Mouse (Mus musculus) embryonic facial prominence, embryonic 12.5 days (tissue): ENCODE measurements around the gene Ficd. TPM values are rescaled to one million over a fixed set of nuclear protein-coding genes. Genes with fewer than 3 reads are reported as not detected.
A peak's percentile ranks its signal among the peaks of the same experiment; 100 is the strongest.
"Not testable (repeated sequence)": the region's sequence is repeated elsewhere in the genome, so short reads cannot be mapped to it uniquely, and the experiment has no call there.

Experiments used
- ATAC-seq: fragments of 200-750 bp; cut with Nextera tagmentation; 2 replicates; pipeline ENCODE4 v1.8.0; 2017; ENCODE audit not compliant: insufficient number of reproducible peaks, insufficient read depth, low FRiP score, low TSS enrichment
- H3K27ac ChIP-seq: fragments of 300-500 bp; sonication (generic); 2 replicates; pipeline ENCODE4 v1.5.1; 2016; ENCODE audit warnings: mild to moderate bottlenecking
- H3K27me3 ChIP-seq: fragments of 300-500 bp; sonication (generic); 2 replicates; pipeline ENCODE4 v1.6.1; 2016; ENCODE audit warnings: mild to moderate bottlenecking, moderate library complexity
- H3K36me3 ChIP-seq: fragments of 300-500 bp; sonication (generic); 2 replicates; pipeline ENCODE4 v1.6.1; 2016; ENCODE audit warnings: mild to moderate bottlenecking
- H3K4me1 ChIP-seq: fragments of 300-500 bp; sonication (generic); 2 replicates; pipeline ENCODE4 v1.6.1; 2016
- H3K4me2 ChIP-seq: fragments of 300-500 bp; sonication (generic); replicated peaks from 2 replicates; pipeline ENCODE4 v1.6.1; 2016; ENCODE audit warnings: mild to moderate bottlenecking, moderate library complexity
- H3K4me3 ChIP-seq: fragments of 300-500 bp; sonication (generic); 2 replicates; pipeline ENCODE4 v1.5.1; 2016; ENCODE audit warnings: mild to moderate bottlenecking
- H3K9ac ChIP-seq: fragments of 300-500 bp; sonication (generic); 2 replicates; pipeline ENCODE4 v1.6.1; 2016; ENCODE audit warnings: mild to moderate bottlenecking, moderate library complexity
- H3K9me3 ChIP-seq: fragments of 300-500 bp; sonication (generic); 2 replicates; pipeline ENCODE4 v1.6.1; 2016; ENCODE audit warnings: mild to moderate bottlenecking, moderate library complexity
- WGBS: fragments of 180-500 bp; shearing (Covaris S2); methylation state at CpG from one replicate; pipeline ENCODE4 v1.1.7; 2016; 5-methylcytosine and 5-hydroxymethylcytosine counted together
- polyA plus RNA-seq: library from polyadenylated mRNA; unstranded; fragments of >200 nt; fragmentation: Nextera tagmentation; extraction: Ambion mirVana; gene quantifications from 2 replicates; pipeline ENCODE4 v1.2.1, GENCODE M21; 2016

Gene Ficd
- polyA plus RNA-seq, 1 experiment from 2014 or later: 5.1 TPM

DNA sequence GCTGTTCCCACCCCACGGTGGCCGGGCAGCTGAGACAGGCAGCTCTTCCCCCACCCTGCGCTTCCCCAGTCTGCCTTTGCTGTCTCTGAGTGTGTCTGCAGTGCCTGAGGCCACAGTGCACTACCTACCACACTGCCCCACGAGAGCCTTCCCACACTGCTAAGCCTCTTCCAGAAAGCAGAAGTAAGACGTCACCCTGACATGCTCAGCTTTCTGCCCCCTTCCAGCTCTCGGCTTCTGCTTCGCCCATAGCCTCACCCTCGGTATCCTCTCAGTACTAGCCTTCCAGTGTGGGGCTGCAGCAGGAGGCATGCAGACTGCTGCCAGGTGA lies 41.3 kb downstream of the Ficd start:
- no peak for ATAC-seq

DNA sequence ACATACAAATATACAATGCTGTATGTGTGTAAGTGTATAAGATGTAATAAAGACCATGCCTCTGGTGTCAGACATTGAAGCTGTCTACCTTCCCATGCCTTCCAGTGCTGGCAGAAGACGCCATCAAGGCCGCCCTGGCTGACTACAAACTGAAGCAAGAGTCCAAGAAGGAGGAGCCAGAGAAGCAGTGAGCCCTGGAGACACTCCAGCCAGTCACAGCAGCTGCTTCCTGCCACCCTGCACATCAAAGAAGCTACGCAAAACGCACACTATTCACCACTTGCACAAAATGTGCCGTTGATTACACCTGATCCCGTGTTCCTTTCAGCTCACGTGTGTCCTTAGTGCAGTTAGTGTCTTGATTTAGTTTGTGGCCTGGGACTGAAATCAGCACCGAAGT lies 42.1 kb downstream of the Ficd start:
- H3K4me2 ChIP-seq, H3K4me3 ChIP-seq, H3K27me3 ChIP-seq, H3K9me3 ChIP-seq, ATAC-seq, H3K9ac ChIP-seq, H3K27ac ChIP-seq: not testable (repeated sequence)
- Histone ChIP-seq H3K4me1 (peaks cover 14% of the 10 kb centered on the region), H3K36me3 (peaks cover 33% of the 10 kb centered on the region)
- 90% methylated on average over 8 of the region's 8 CpGs for WGBS

More for the DNA sequence above, 41.3 kb downstream of the Ficd start:
- H3K4me3 ChIP-seq: no peak overlapping the region
- no peaks in the 10 kb centered on the region for H3K27me3 ChIP-seq
- peaks cover 14% of the 10 kb centered on the region for H3K4me1 ChIP-seq
- H3K36me3 ChIP-seq: peaks cover 33% of the 10 kb centered on the region
- 89% methylated on average over 8 of the region's 8 CpGs for WGBS
- H3K9ac ChIP-seq: no peak overlapping the region
- H3K27ac ChIP-seq: no peak overlapping the region
- H3K9me3 ChIP-seq: no peaks in the 10 kb centered on the region
- no peak overlapping the region for H3K4me2 ChIP-seq

DNA sequence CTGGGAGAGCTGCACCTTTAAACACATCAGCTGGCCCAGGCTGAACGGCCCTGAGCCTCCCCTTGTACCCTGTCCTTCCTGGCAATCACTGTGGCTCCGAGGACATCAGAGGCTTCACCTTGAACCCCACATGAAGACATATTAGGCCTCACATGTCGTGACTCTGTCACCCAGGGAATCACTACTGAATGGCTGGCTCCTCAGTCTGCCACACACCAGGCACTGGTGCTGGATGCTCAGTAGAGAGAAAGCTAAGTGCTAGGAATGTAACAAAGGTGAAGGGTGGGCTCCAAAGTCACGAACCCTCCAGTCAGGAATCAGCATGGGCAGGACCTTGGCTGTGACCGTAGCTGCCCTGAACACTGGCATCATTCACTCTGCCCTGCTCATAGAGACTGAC lies 44.0 kb downstream of the Ficd start:
- Histone ChIP-seq H3K36me3 (peaks cover 30% of the 10 kb centered on the region), H3K9ac (no peak overlapping the region), H3K27ac (no peak overlapping the region), H3K4me2 (no peak overlapping the region), H3K9me3 (no peaks in the 10 kb centered on the region), H3K4me1 (peaks cover 18% of the 10 kb centered on the region), H3K4me3 (no peak overlapping the region), H3K27me3 (no peaks in the 10 kb centered on the region)
- 77% methylated on average over 5 of the region's 5 CpGs for WGBS
- no peak for ATAC-seq

DNA sequence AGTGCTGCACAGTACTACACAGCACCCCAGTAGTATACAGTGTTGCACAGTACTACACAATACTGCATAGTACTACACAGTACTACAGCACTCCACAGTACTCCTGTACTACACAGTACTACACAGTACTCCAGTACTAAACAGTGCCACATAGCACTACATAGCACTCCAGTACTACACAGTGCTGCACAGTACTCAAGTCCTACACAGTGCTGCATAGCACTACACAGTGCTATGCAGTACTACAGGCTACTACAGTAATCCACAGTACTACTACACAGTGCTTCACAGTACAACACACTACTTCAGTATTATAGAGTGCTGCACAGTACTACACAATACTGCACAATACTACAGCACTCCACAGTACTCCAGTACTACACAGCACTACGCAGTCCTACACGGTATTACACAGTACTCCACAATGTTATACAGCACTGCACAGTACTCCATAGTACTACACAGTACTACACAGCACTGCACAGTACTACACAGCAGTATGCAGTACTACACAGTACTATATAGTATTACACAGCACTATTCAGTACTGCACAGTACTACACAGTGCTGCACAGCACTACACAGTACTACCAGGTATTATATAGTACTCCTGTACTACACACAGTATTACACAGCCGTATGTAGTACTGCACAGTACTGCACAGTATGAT lies 44.6 kb downstream of the Ficd start:
- H3K9me3 ChIP-seq: no peaks in the 10 kb centered on the region
- H3K4me3 ChIP-seq: no peak overlapping the region
- no peak overlapping the region for H3K9ac ChIP-seq
- H3K27ac ChIP-seq: no peak overlapping the region
- no peak overlapping the region for H3K4me2 ChIP-seq
- H3K4me1 ChIP-seq: peaks cover 18% of the 10 kb centered on the region
- 96% methylated on average over 3 of the region's 3 CpGs for WGBS
- peak; percentile 39 for ATAC-seq
- H3K36me3 ChIP-seq: peaks cover 24% of the 10 kb centered on the region
- H3K27me3 ChIP-seq: no peaks in the 10 kb centered on the region

DNA sequence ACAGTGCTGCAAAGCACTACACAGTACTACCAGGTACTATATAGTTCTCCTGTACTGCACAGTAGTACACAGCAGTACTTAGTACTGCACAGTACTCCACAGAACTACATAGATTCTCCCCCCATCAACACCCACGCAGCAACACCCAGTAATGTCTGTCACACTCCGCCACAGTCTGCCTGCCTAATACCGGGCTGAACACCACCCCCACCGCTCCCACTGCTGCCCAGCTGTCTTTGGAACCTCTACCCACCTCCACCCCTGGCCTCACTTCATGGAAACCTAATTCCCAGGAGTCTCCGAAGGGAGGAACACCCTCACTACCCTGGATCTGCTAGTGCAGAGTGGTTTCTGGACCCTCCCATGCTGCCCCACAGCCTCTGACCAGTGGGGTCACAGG lies 45.2 kb downstream of the Ficd start:
- WGBS: 91% methylated on average over 5 of the region's 5 CpGs
- Histone ChIP-seq H3K4me1 (peaks cover 18% of the 10 kb centered on the region), H3K9ac (no peak overlapping the region), H3K4me3 (no peak overlapping the region), H3K36me3 (peaks cover 19% of the 10 kb centered on the region), H3K9me3 (no peaks in the 10 kb centered on the region), H3K27ac (no peak overlapping the region), H3K4me2 (no peak overlapping the region), H3K27me3 (no peaks in the 10 kb centered on the region)
- no peak for ATAC-seq

DNA sequence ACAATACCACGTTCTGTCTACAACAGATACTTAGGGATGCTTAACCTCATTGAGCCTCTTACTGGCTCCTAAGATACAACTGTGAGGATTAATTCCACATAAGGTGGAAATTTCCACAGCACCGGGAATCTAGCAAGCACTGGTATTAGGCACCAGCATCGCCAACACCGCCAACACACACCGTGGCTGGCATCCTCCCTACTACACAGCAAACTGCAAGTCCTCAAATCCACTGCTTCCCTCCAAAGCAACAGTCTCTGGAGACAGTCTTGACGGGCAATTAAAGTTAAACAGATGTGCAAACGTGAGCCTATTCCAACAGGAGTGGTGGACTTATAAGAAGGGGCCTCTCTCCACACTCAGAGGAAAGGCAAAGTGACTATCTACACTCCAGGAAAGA lies 45.7 kb downstream of the Ficd start:
- Histone ChIP-seq H3K27me3 (no peaks in the 10 kb centered on the region), H3K36me3 (peaks cover 14% of the 10 kb centered on the region), H3K4me3 (no peak overlapping the region), H3K4me2 (no peak overlapping the region), H3K4me1 (peaks cover 18% of the 10 kb centered on the region), H3K9ac (no peak overlapping the region), H3K27ac (peak overlapping the region; percentile 70), H3K9me3 (no peaks in the 10 kb centered on the region)
- ATAC-seq: no peak
- WGBS: 62% methylated on average over 7 of the region's 7 CpGs

DNA sequence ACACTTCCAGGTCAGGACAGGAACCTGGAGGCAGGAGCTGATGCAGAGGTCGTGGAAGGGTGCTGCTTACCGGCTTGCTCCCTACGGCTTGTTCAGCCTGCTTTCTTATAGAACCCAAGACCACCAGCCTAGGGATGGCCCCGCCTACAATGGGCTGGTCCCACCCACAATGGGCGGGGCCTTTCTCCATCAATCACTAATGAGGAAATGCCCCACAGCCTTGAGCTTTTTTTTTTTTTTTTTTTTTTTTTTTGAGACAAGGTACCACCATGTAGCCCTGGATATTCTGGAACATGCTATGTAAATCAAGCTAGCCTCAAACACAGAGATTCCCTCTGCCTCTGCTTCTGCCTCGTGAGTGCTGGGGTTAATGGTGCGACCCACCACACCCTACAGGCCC lies 46.3 kb downstream of the Ficd start:
- H3K9ac ChIP-seq: no peak overlapping the region
- peaks cover 18% of the 10 kb centered on the region for H3K4me1 ChIP-seq
- ATAC-seq: no peak
- no peaks in the 10 kb centered on the region for H3K27me3 ChIP-seq
- H3K4me2 ChIP-seq: no peak overlapping the region
- no peak overlapping the region for H3K4me3 ChIP-seq
- no peaks in the 10 kb centered on the region for H3K9me3 ChIP-seq
- 87% methylated on average over 7 of the region's 7 CpGs for WGBS
- peak overlapping the region; percentile 70; the same call in 1 of the 2 replicates for H3K27ac ChIP-seq
- H3K36me3 ChIP-seq: peaks cover 8% of the 10 kb centered on the region

DNA sequence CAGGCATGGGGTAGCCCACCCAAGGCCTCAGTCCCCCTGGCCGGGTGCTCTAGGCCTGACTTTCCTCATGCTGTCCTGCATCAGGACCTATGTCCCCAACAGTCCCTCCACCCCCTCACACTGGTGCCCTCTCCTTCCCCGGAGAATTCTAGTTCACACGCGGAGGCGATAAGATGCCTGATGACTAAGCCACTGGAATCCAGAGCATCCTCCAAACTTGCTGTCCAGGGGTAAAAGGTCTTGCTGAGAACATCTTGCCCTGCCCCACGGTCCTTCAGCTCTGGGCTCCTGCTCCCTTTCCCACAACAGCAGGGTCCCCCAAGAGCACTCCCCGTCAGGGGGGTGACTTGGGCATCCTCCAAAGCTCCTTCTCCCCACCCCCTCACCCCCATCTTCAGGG lies 47.0 kb downstream of the Ficd start:
- no peak overlapping the region for H3K4me3 ChIP-seq
- peak overlapping the region; percentile 91 for H3K27ac ChIP-seq
- H3K4me2 ChIP-seq: no peak overlapping the region
- H3K36me3 ChIP-seq: peaks cover 2% of the 10 kb centered on the region; the same call in 1 of the 2 replicates
- H3K9ac ChIP-seq: no peak overlapping the region
- no peak for ATAC-seq
- no peaks in the 10 kb centered on the region for H3K9me3 ChIP-seq
- 92% methylated on average over 7 of the region's 7 CpGs for WGBS
- peaks cover 18% of the 10 kb centered on the region for H3K4me1 ChIP-seq
- H3K27me3 ChIP-seq: no peaks in the 10 kb centered on the region

DNA sequence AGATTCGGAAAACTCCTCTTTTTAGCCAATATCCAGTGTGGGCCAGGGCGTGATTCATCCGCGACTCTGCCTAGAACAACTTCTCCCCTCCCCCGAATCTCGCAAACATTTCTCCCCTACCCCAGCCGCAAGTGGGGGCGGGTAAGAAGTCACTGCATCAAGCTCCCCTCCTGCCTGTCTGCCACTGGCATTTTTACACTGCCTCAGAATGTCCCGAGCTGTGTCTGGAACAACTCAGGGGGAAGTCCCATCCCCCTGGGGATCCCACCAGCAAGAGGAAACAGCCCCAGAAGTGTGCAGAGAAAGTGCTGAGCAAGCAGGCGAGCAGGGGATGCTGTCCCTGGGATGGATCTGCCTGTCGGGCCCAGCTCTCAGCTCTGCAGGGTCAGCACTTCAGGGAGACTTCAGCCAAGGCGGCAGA lies 48.0 kb downstream of the Ficd start:
- Histone ChIP-seq H3K4me2 (peak overlapping the region; percentile 33), H3K9me3 (no peaks in the 10 kb centered on the region), H3K4me3 (0 out of 2 replicates have a peak overlapping the region, but pooled peaks have one; percentile 3), H3K27ac (peak overlapping the region; percentile 91), H3K4me1 (peaks cover 24% of the 10 kb centered on the region), H3K36me3 (no peaks in the 10 kb centered on the region), H3K9ac (no peak overlapping the region; the same call in 1 of the 2 replicates), H3K27me3 (no peaks in the 10 kb centered on the region)
- peak; percentile 16 for ATAC-seq
- 5% methylated on average over 12 of the region's 12 CpGs for WGBS

DNA sequence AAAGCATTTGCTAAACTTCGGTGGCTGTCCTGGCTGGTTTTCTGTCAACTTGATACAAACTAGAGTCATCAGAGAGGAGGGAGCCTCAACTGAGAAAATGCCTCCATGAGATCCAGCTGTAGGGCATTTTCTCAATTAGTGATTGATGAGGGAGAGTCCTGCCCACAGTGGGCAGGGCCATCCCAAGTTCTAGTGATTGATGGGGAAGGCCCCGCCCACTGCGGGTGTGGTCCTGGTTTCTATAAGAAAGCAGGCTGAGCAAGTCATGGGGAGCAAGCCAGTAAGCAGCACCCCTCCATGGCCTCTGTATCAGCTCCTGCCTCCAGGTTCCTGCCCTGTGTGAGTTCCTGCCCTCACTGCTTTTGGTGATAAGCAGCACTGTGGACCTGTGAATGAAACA lies 48.5 kb downstream of the Ficd start:
- not testable (repeated sequence) for ATAC-seq, H3K9me3 ChIP-seq, H3K36me3 ChIP-seq, H3K9ac ChIP-seq, H3K27me3 ChIP-seq, H3K4me3 ChIP-seq
- peak overlapping the region; percentile 91 for H3K27ac ChIP-seq
- WGBS: 35% methylated on average over 3 of the region's 3 CpGs
- peak overlapping the region; percentile 33 for H3K4me2 ChIP-seq
- H3K4me1 ChIP-seq: peaks cover 29% of the 10 kb centered on the region

DNA sequence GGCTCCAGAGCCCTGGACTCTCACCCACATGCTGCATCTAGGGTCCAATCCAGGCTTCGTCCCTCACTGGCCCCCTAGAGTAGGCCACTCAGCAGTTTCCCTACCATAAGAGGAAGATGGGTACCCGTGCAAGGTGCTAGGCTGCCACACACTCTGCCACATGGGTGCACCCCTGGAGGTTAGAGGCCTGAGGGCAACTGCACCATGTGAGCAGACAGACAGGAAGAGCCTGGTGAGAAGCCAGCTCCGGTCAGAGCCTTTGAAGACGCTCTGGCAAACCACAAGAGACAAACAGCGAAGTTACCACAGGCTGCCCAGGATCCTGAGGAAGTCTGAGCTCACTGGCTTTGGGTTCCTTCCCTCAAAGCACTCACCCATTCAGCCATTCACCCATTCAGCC lies 51.4 kb downstream of the Ficd start:
- Histone ChIP-seq H3K9me3 (no peaks in the 10 kb centered on the region), H3K4me2 (no peak overlapping the region), H3K36me3 (no peaks in the 10 kb centered on the region), H3K4me1 (peaks cover 34% of the 10 kb centered on the region), H3K9ac (no peak overlapping the region), H3K27me3 (no peaks in the 10 kb centered on the region), H3K27ac (no peak overlapping the region), H3K4me3 (no peak overlapping the region)
- WGBS: 75% methylated on average over 5 of the region's 5 CpGs
- ATAC-seq: no peak

DNA sequence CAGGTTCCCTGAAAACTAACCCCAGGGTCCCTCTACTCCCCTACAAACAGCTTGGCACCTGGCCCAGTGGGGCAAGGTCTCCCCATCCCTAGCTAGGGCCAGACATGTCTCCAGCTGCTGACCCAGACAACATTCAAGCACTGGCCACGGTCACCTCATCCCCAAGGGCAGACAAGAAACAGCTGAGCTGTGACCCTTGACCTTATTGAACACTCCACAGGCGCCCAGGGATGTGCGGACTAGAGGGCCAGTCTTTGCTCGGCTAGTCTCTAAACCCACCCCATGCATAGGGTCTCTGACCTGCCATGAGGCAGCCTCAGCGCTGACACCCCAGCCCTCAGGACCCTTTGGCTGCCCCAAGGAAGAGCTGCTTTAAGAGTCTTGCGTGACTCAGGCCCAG lies 53.0 kb downstream of the Ficd start:
- no peak overlapping the region for H3K9ac ChIP-seq
- H3K4me3 ChIP-seq: no peak overlapping the region
- no peaks in the 10 kb centered on the region for H3K9me3 ChIP-seq
- H3K27ac ChIP-seq: peak overlapping the region; percentile 82
- H3K27me3 ChIP-seq: no peaks in the 10 kb centered on the region
- no peak for ATAC-seq
- H3K4me2 ChIP-seq: no peak overlapping the region
- H3K36me3 ChIP-seq: peaks cover 10% of the 10 kb centered on the region
- 29% methylated on average over 6 of the region's 6 CpGs for WGBS
- peaks cover 30% of the 10 kb centered on the region for H3K4me1 ChIP-seq
